Mouse (Mus musculus) hindbrain, embryonic 12.5 days (tissue): ENCODE results near the gene BC147527. TPM values are rescaled to one million over a fixed set of nuclear protein-coding genes. Genes with fewer than 3 reads are reported as not detected.

ENCODE experiments used
- ATAC-seq: fragments of 200-750 bp; cut with Nextera tagmentation; 2 replicates; pipeline ENCODE4 v1.8.0; 2017; ENCODE audit warnings: moderate TSS enrichment; ENCODE audit not compliant: low FRiP score
- H3K27ac ChIP-seq: fragments of 300-500 bp; sonication (generic); 2 replicates; pipeline ENCODE4 v1.5.1; 2016; ENCODE audit warnings: mild to moderate bottlenecking
- H3K27me3 ChIP-seq: fragments of 300-500 bp; sonication (generic); 2 replicates; pipeline ENCODE4 v1.6.1; 2016; ENCODE audit warnings: mild to moderate bottlenecking
- H3K36me3 ChIP-seq: fragments of 300-500 bp; sonication (generic); 2 replicates; pipeline ENCODE4 v1.6.1; 2016; ENCODE audit warnings: mild to moderate bottlenecking
- H3K4me1 ChIP-seq: fragments of 300-500 bp; sonication (generic); 2 replicates; pipeline ENCODE4 v1.6.1; 2016
- H3K4me2 ChIP-seq: fragments of 300-500 bp; sonication (generic); replicated peaks from 2 replicates; pipeline ENCODE4 v1.6.1; 2016; ENCODE audit warnings: mild to moderate bottlenecking
- H3K4me3 ChIP-seq: fragments of 300-500 bp; sonication (generic); 2 replicates; pipeline ENCODE4 v1.5.1; 2016; ENCODE audit warnings: mild to moderate bottlenecking
- H3K9ac ChIP-seq: fragments of 300-500 bp; sonication (generic); 2 replicates; pipeline ENCODE4 v1.6.1; 2016; ENCODE audit warnings: mild to moderate bottlenecking, moderate library complexity
- H3K9me3 ChIP-seq: fragments of 300-500 bp; sonication (generic); replicated peaks from 2 replicates; pipeline ENCODE4 v1.6.1; 2016; ENCODE audit warnings: mild to moderate bottlenecking
- WGBS: fragments of 180-500 bp; shearing (Covaris S2); methylation state at CpG from one replicate; pipeline ENCODE4 v1.1.7; 2016; 5-methylcytosine and 5-hydroxymethylcytosine counted together
- polyA plus RNA-seq: library from polyadenylated mRNA; unstranded; fragments of >200 nt; fragmentation: Nextera tagmentation; extraction: Ambion mirVana; gene quantifications from 2 replicates; pipeline ENCODE4 v1.2.1, GENCODE M21; 2016

Gene BC147527
- polyA plus RNA-seq, 1 experiment from 2014 or later, result not detected

DNA sequence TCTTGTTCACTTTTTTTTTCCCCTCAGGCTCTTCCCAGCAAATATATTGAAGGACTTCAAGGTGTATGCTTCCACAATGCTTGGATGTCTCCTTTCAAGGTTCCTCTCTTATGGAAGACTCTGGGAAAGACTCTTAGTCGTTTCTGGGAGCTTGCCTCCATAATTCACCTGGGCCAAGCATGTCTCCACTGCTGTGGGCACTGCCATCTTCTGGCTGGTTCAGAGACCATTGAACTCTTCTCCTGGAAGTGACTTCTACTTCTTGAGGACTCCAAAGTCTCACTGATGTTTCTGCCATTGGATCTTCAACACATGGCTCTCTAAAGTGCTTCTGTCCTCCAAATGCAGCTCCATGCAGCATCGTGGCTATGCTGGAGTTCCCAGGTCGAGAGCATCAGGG, 20.0 kb downstream of the BC147527 start:
- H3K9ac ChIP-seq, result no peak overlapping the region
- WGBS, result 68% methylated on average over 3 of the region's 3 CpGs
- H3K27me3 ChIP-seq, result no peaks in the 10 kb centered on the region
- H3K4me1 ChIP-seq, result no peaks in the 10 kb centered on the region
- peaks cover 5% of the 10 kb centered on the region; the same call in 1 of the 2 replicates for H3K9me3 ChIP-seq
- no peak overlapping the region for H3K4me2 ChIP-seq
- H3K4me3 ChIP-seq, result no peak overlapping the region
- no peaks in the 10 kb centered on the region for H3K36me3 ChIP-seq
- no peak overlapping the region for H3K27ac ChIP-seq
- ATAC-seq, result no peak

GRCm38 (mm10) chr13:120320721-120321120, 20.5 kb downstream of the BC147527 start:
- Histone ChIP-seq H3K36me3 (no peaks in the 10 kb centered on the region), H3K4me2 (no peak overlapping the region), H3K27me3 (no peaks in the 10 kb centered on the region), H3K9ac (no peak overlapping the region), H3K9me3 (peaks cover 5% of the 10 kb centered on the region; the same call in 1 of the 2 replicates), H3K27ac (no peak overlapping the region), H3K4me3 (no peak overlapping the region), H3K4me1 (no peaks in the 10 kb centered on the region)
- no peak for ATAC-seq
- WGBS, result 87% methylated on average over 1 of the region's 1 CpGs

Other genes with a start within 250 kb of the BC147527 start
- gene Gm21188, start 248.2 kb upstream of the BC147527 start, polyA plus RNA-seq, result not detected in 2 replicates
- not detected in 2 replicates for gene Gm20767, start 160.1 kb upstream of the BC147527 start, polyA plus RNA-seq
- gene Gm21818, start 128.0 kb upstream of the BC147527 start, polyA plus RNA-seq, result not detected in 2 replicates
- gene Gm21762, start 84.4 kb upstream of the BC147527 start, polyA plus RNA-seq, result not detected in 2 replicates
- gene Gm21731, start 61.3 kb upstream of the BC147527 start, polyA plus RNA-seq, result not detected in 2 replicates
- not detected in 2 replicates for gene AF067061, start 37.3 kb upstream of the BC147527 start, polyA plus RNA-seq
- not detected in 2 replicates for gene Tcstv3, start 16.5 kb downstream of the BC147527 start, polyA plus RNA-seq